Mouse (Mus musculus) layer of hippocampus, adult 2 months (tissue): Measurements from ENCODE around the gene Snx21. TPM values are rescaled to one million over a fixed set of nuclear protein-coding genes. Genes with fewer than 3 reads are reported as not detected.

Experiments
- DNase-seq, 2 experiments: peaks; one replicate each; pipeline ENCODE4 v3.0.0; 2022; ENCODE audit warnings: low spot score in 2 of 2
- H3K27ac ChIP-seq: fragments of 200-600 bp; 2 replicates; pipeline ENCODE4 v1.8.1; 2022
- H3K4me3 ChIP-seq: fragments of 200-600 bp; 2 replicates; pipeline ENCODE4 v1.8.1; 2022; ENCODE audit warnings: mild to moderate bottlenecking
- CTCF ChIP-seq: fragments of 200-600 bp; conservative IDR thresholded peaks from 2 replicates; pipeline ENCODE4 v1.8.1; 2022; ENCODE audit warnings: antibody characterized with exemption, mild to moderate bottlenecking, moderate library complexity
- long read RNA-seq, 2 experiments: library from polyadenylated mRNA; stranded (forward); transcript quantifications; one replicate each; pipeline ENCODE4 v2.0.0; 2021; ENCODE audit warnings: borderline mapping rate in 2 of 2
- total RNA-seq, 2 experiments: library from RNA; stranded (reverse); gene quantifications; 2 replicates each; pipeline ENCODE4 v1.2.3; 2021

Snx21 gene
- 10 to 100 TPM; 39.8 TPM for total RNA-seq
- long read RNA-seq, experiment 1, partial matches to known transcripts = 0 of 19 reads
- long read RNA-seq, experiment 1, other reads (novel, unspliced or antisense) = 14 of 19 reads
- long read RNA-seq, experiment 2, partial matches to known transcripts = 1 of 14 reads
- long read RNA-seq, experiment 2, other reads (novel, unspliced or antisense) = 9 of 14 reads

GRCm38 (mm10) chr2:164785481-164786387 lies at the start of gene Snx21:
Snx21 (plus strand) TSS chr2:164785823.
- Histone ChIP-seq H3K4me3 (peak within 1 kb of the TSS; percentile 91), H3K27ac (peak within 1 kb of the TSS; percentile 97)
- TF ChIP-seq CTCF = peak; percentile 70
- DNase-seq = peak; percentile 77 to 86

- no peak overlapping the region for H3K4me3 ChIP-seq
- no peak for DNase-seq
- H3K27ac ChIP-seq = no peak overlapping the region
- no peak for TF ChIP-seq CTCF
Measured at GRCm38 (mm10) chr2:164737377-164738090, 48.1 kb upstream of the Snx21 start.

- Histone ChIP-seq H3K27ac (no peak overlapping the region), H3K4me3 (no peak overlapping the region)
- no peak for DNase-seq
- TF ChIP-seq CTCF = no peak
Measured at GRCm38 (mm10) chr2:164739876-164740275, 45.7 kb upstream of the Snx21 start.

GRCm38 (mm10) chr2:164744987-164745386 lies 40.6 kb upstream of the Snx21 start:
- Histone ChIP-seq H3K4me3 (peak overlapping the region; percentile 81), H3K27ac (peak overlapping the region; percentile 87)
- no peak for DNase-seq
- TF ChIP-seq CTCF = no peak

GRCm38 (mm10) chr2:164745843-164746479 lies 39.7 kb upstream of the Snx21 start, which contains the start of the genes Wfdc3 and Dnttip1:
Wfdc3 (minus strand) TSS chr2:164745931.
Dnttip1 (plus strand) TSS chr2:164745983.
- peak within 1 kb of the TSS; percentile 81 for H3K4me3 ChIP-seq
- DNase-seq = peak; percentile 93 to 96
- peak within 1 kb of the TSS; percentile 87 for H3K27ac ChIP-seq
- no peak for TF ChIP-seq CTCF

GRCm38 (mm10) chr2:164746693-164747092 lies 38.9 kb upstream of the Snx21 start:
- no peak for DNase-seq
- Histone ChIP-seq H3K4me3 (peak overlapping the region; percentile 81), H3K27ac (peak overlapping the region; percentile 87; the same call in 1 of the 2 replicates)
- TF ChIP-seq CTCF = no peak

GRCm38 (mm10) chr2:164748191-164748590 lies 37.4 kb upstream of the Snx21 start:
- no peak for TF ChIP-seq CTCF
- Histone ChIP-seq H3K4me3 (no peak overlapping the region), H3K27ac (peak overlapping the region; percentile 59; the same call in 1 of the 2 replicates)
- DNase-seq = no peak

- DNase-seq = peak in 1 of 2 experiments; percentile 30
- Histone ChIP-seq H3K27ac (peak overlapping the region; percentile 59; the same call in 1 of the 2 replicates), H3K4me3 (peak overlapping the region; percentile 5; the same call in 1 of the 2 replicates)
- TF ChIP-seq CTCF = 0 out of 2 replicates have a peak, but pooled peaks have one; percentile 11
Measured at GRCm38 (mm10) chr2:164748991-164749390, 36.6 kb upstream of the Snx21 start.

- no peak overlapping the region for H3K4me3 ChIP-seq
- no peak for TF ChIP-seq CTCF
- no peak overlapping the region for H3K27ac ChIP-seq
- no peak for DNase-seq
Measured at GRCm38 (mm10) chr2:164752454-164752853, 33.2 kb upstream of the Snx21 start.

- TF ChIP-seq CTCF = no peak
- no peak for DNase-seq
- Histone ChIP-seq H3K27ac (no peak overlapping the region), H3K4me3 (no peak overlapping the region)
Measured at GRCm38 (mm10) chr2:164754105-164754504, 31.5 kb upstream of the Snx21 start.

GRCm38 (mm10) chr2:164754800-164755199 lies 30.8 kb upstream of the Snx21 start:
- no peak for TF ChIP-seq CTCF
- Histone ChIP-seq H3K4me3 (no peak overlapping the region), H3K27ac (no peak overlapping the region)
- no peak for DNase-seq

GRCm38 (mm10) chr2:164757841-164758240 lies 27.8 kb upstream of the Snx21 start:
- DNase-seq = no peak
- Histone ChIP-seq H3K4me3 (no peak overlapping the region), H3K27ac (no peak overlapping the region)
- TF ChIP-seq CTCF = no peak
